Mouse (Mus musculus) limb, embryonic 14.5 days (tissue): ENCODE measurements at regions not wholly inside any gene's neighbourhood (a gene's known extent, or its start where the extent isn't known, plus 50 kb on each side); places are given as distances from the start of the nearest gene placed in this dataset.

Source experiments
- ATAC-seq: fragments of 200-750 bp; cut with Nextera tagmentation; 2 replicates; pipeline ENCODE4 v1.8.0; 2017; ENCODE audit warnings: low read depth, moderate number of reproducible peaks, moderate TSS enrichment; ENCODE audit not compliant: low FRiP score
- DNase-seq: peaks from one replicate; pipeline ENCODE4 v3.0.0-alpha.2; 2015; ENCODE audit warnings: low spot score
- H3K27ac ChIP-seq: fragments of 300-500 bp; sonication (generic); replicated peaks from 2 replicates; pipeline ENCODE4 v1.5.1; 2014; ENCODE audit warnings: low read depth, mild to moderate bottlenecking, low read length, moderate library complexity, mixed read lengths
- H3K27me3 ChIP-seq: fragments of 300-500 bp; sonication (generic); 2 replicates; pipeline ENCODE4 v1.6.1; 2014; ENCODE audit warnings: low read length, mixed read lengths; ENCODE audit not compliant: control insufficient read depth, insufficient read depth
- H3K36me3 ChIP-seq: fragments of 300-500 bp; sonication (generic); 2 replicates; pipeline ENCODE4 v1.6.1; 2014; ENCODE audit warnings: mild to moderate bottlenecking, low read length, moderate library complexity, mixed read lengths; ENCODE audit not compliant: control insufficient read depth, insufficient read depth
- H3K4me1 ChIP-seq: fragments of 300-500 bp; sonication (generic); 2 replicates; pipeline ENCODE4 v1.6.1; 2014; ENCODE audit warnings: antibody characterized with exemption, low read length, mixed read lengths; ENCODE audit not compliant: control insufficient read depth, insufficient read depth
- H3K4me2 ChIP-seq: fragments of 300-500 bp; sonication (generic); replicated peaks from 2 replicates; pipeline ENCODE4 v1.6.1; 2014; ENCODE audit warnings: low read depth, mild to moderate bottlenecking, low read length, moderate library complexity; ENCODE audit not compliant: severe bottlenecking
- H3K4me3 ChIP-seq: fragments of 300-500 bp; sonication (generic); replicated peaks from 2 replicates; pipeline ENCODE4 v1.5.1; 2014; ENCODE audit warnings: low read length
- H3K9ac ChIP-seq: fragments of 300-500 bp; sonication (generic); 2 replicates; pipeline ENCODE4 v1.6.1; 2014; ENCODE audit warnings: mild to moderate bottlenecking, low read depth, low read length, moderate library complexity; ENCODE audit not compliant: severe bottlenecking
- H3K9me3 ChIP-seq: fragments of 300-500 bp; sonication (generic); 2 replicates; pipeline ENCODE4 v1.6.1; 2016; ENCODE audit warnings: low read length; ENCODE audit not compliant: control insufficient read depth
- POLR2A ChIP-seq: fragments of 200-500 bp; IDR thresholded peaks from 2 replicates; pipeline ENCODE4 v1.8.0; 2012; ENCODE audit warnings: inconsistent platforms, mild to moderate bottlenecking, moderate library complexity, borderline replicate concordance; ENCODE audit not compliant: insufficient read depth, insufficient read length; ENCODE audit errors: extremely low read depth
- WGBS: fragments of 180-500 bp; shearing (Covaris S2); extraction: QIAGEN DNeasy Blood & Tissue Kit; methylation state at CpG from one replicate; pipeline ENCODE4 v1.1.7; 2014; 5-methylcytosine and 5-hydroxymethylcytosine counted together

DNA sequence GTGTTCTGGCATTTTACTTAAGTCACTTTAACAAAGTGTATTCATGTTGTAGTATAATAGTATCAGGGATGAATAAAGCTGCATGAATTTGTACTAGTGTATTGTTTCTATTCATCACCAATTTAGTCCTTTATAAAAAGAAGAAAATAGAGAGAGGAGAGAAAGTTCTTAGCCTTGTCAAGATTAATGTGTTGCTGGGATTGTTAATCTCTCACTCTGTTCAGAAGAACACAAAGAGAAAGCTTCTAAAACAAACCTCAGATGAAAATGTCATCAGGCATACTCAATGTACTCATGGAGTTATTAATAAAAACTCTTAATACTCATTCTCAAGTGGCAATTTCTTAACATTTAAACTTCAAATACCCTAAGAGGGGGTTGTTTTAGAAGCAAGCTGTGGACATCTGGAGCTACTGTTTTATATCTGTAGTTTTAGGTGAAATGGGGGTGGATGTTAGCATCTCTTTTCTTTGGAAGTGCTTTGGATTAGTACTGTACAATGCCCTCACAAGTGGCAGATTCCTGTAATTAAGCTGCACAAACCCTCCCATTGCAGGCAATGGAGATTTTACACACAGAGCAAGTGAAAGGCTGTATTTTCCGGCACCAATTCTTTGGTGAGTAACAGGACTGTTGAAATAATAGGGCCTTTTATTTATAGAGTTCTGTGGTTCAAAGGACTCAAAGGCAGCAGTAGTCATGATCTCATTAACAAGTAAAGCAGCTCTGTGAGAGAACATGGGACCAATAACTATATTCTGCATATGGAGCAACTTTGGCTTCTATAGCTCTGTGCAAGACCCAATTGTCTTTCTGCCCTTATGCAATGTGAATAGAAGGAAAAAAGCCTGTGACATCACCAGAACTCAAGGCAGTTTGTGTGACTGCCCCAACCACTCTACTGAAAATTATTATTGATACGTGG lies 273.4 kb upstream of the Epha5 start:
- Histone ChIP-seq H3K27ac (no peak overlapping the region), H3K36me3 (no peaks in the 10 kb centered on the region), H3K4me3 (no peak overlapping the region), H3K9me3 (no peaks in the 10 kb centered on the region), H3K27me3 (no peaks in the 10 kb centered on the region), H3K9ac (no peak overlapping the region), H3K4me2 (no peak overlapping the region), H3K4me1 (no peaks in the 10 kb centered on the region)
- ATAC-seq (no peak), DNase-seq (no peak)
- 54% methylated on average over 2 of the region's 2 CpGs for WGBS
- TF ChIP-seq POLR2A: no peak

DNA sequence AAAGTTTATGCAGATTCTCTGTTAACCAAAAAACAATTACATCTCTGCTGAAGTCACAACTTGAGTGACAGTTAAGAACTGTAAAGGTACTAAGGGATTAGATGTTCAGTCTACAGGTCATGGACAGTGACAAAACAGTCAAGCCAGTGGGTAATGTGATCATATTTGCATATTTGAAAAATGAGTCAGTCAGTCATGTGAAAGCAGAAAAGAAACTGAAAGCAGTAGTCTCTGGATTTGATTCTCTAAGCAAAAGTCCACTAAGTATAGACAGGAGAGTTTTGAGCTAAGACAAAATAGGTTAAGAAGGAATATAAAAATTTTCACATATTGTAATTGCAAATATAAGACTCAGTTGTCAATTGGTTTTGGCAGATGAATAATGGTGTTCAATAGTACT lies 270.4 kb upstream of the Epha5 start:
- Histone ChIP-seq H3K4me2 (no peak overlapping the region), H3K4me1 (no peaks in the 10 kb centered on the region), H3K9me3 (no peaks in the 10 kb centered on the region), H3K9ac (no peak overlapping the region), H3K36me3 (no peaks in the 10 kb centered on the region), H3K27me3 (no peaks in the 10 kb centered on the region), H3K4me3 (no peak overlapping the region), H3K27ac (no peak overlapping the region)
- DNase-seq (no peak), ATAC-seq (no peak)
- no peak for TF ChIP-seq POLR2A

GRCm38 (mm10) chr5:84655171-84655570 lies 238.0 kb upstream of the Epha5 start:
- H3K4me3 ChIP-seq: no peak overlapping the region
- no peaks in the 10 kb centered on the region for H3K9me3 ChIP-seq
- no peak for DNase-seq
- H3K4me1 ChIP-seq: no peaks in the 10 kb centered on the region
- no peak overlapping the region for H3K27ac ChIP-seq
- no peak for TF ChIP-seq POLR2A
- no peak overlapping the region for H3K9ac ChIP-seq
- no peak for ATAC-seq
- no peaks in the 10 kb centered on the region for H3K36me3 ChIP-seq
- no peaks in the 10 kb centered on the region for H3K27me3 ChIP-seq
- no peak overlapping the region for H3K4me2 ChIP-seq

DNA sequence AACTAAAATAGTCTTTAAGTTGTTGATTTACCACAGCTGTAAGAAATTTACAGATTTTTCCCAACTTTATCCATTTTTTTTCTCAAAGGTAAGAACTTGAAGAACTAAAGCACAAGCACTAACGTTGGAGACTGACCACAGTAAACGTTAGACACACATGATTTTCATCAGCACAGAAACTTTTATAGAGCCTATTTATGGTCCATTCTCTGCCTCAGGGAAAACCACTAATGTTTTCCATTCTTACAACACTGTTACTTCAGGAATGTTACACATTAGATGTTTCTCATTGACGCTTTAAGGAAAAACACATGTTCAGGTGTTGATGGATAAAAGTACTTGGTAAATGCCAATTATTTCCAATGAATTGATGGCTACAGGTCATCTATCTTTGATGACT lies 218.3 kb upstream of the Epha5 start:
- no peaks in the 10 kb centered on the region for H3K36me3 ChIP-seq
- H3K27ac ChIP-seq: no peak overlapping the region
- ATAC-seq (peak; percentile 65), DNase-seq (peak; percentile 80)
- H3K27me3 ChIP-seq: no peaks in the 10 kb centered on the region
- TF ChIP-seq POLR2A: no peak
- no peaks in the 10 kb centered on the region for H3K4me1 ChIP-seq
- 7% methylated on average over 3 of the region's 3 CpGs for WGBS
- no peak overlapping the region for H3K4me2 ChIP-seq
- no peaks in the 10 kb centered on the region for H3K9me3 ChIP-seq
- no peak overlapping the region for H3K9ac ChIP-seq
- H3K4me3 ChIP-seq: no peak overlapping the region

DNA sequence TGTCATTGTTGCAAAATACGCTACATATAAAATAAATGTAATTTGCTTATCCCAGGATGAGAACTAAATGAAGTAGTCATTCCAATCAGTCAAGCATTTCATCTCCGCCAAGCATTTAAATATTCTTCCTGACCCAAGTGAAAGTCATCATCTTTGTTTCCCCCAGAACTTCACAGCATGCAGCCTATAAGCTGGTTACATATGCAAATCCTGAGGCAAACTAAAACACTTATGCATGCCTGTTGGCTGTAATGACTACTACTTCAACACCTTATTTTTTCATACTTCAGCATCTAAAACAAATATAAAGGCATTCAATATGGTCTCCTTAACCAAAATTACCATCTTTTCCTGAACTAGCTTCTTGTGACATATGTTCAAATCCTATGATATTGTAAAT lies 215.7 kb upstream of the Epha5 start:
- whole genome bisulfite sequencing: 90% methylated on average over 2 of the region's 2 CpGs
- Histone ChIP-seq H3K36me3 (no peaks in the 10 kb centered on the region), H3K9me3 (no peaks in the 10 kb centered on the region), H3K4me1 (no peaks in the 10 kb centered on the region), H3K4me3 (no peak overlapping the region), H3K4me2 (no peak overlapping the region), H3K9ac (no peak overlapping the region), H3K27me3 (no peaks in the 10 kb centered on the region), H3K27ac (no peak overlapping the region)
- no peak for ATAC-seq
- no peak for TF ChIP-seq POLR2A
- DNase-seq: no peak
